Mouse (Mus musculus): ENCODE measurements at regions not wholly inside any gene's neighbourhood (a gene's known extent, or its start where the extent isn't known, plus 50 kb on each side); places are given as distances from the start of the nearest gene placed in this dataset.
A peak's percentile ranks its signal among the peaks of the same experiment; 100 is the strongest.

- peak; percentile 63 for DNase-seq (ENCODE audit: low read depth, low spot score)
These were observed 64.4 kb upstream of the Fst start for GRCm38 (mm10) chr13:114523116-114523515.

GRCm38 (mm10) chr13:114526856-114527255 lies 68.1 kb upstream of the Fst start:
- peak; percentile 50 for DNase-seq (ENCODE audit: low read depth, low spot score)

- no peak for DNase-seq (ENCODE audit: low read depth, low spot score)
These were observed 71.5 kb upstream of the Fst start for GRCm38 (mm10) chr13:114530171-114530774.

GRCm38 (mm10) chr13:114531780-114532179 lies 73.0 kb upstream of the Fst start:
- no peak for DNase-seq (ENCODE audit: low read depth, low spot score)

- DNase-seq (ENCODE audit: low read depth, low spot score): no peak
These were observed 73.8 kb upstream of the Fst start for GRCm38 (mm10) chr13:114532393-114533097.

GRCm38 (mm10) chr13:114534591-114534990 lies 75.8 kb upstream of the Fst start:
- DNase-seq (ENCODE audit: low read depth, low spot score): peak; percentile 62

- DNase-seq (ENCODE audit: low read depth, low spot score): no peak
These were observed 77.0 kb upstream of the Fst start for GRCm38 (mm10) chr13:114535721-114536120.

- DNase-seq (ENCODE audit: low read depth, low spot score): peak; percentile 72
These were observed 113.0 kb upstream of the Fst start for GRCm38 (mm10) chr13:114571731-114572130.

GRCm38 (mm10) chr13:114584566-114584965 lies 125.8 kb upstream of the Fst start:
- no peak for DNase-seq (ENCODE audit: low read depth, low spot score)

GRCm38 (mm10) chr13:114587621-114588020 lies 128.9 kb upstream of the Fst start:
- no peak for DNase-seq (ENCODE audit: low read depth, low spot score)

GRCm38 (mm10) chr13:114603341-114603740 lies 144.6 kb upstream of the Fst start:
- DNase-seq (ENCODE audit: low read depth, low spot score): no peak

- no peak for DNase-seq (ENCODE audit: low read depth, low spot score)
These were observed 145.4 kb upstream of the Fst start for GRCm38 (mm10) chr13:114604037-114604694.

- no peak for DNase-seq (ENCODE audit: low read depth, low spot score)
These were observed 155.2 kb upstream of the Fst start for GRCm38 (mm10) chr13:114613909-114614308.

GRCm38 (mm10) chr13:114619416-114619815 lies 160.7 kb upstream of the Fst start:
- DNase-seq (ENCODE audit: low read depth, low spot score): no peak

GRCm38 (mm10) chr13:114636731-114637130 lies 178.0 kb upstream of the Fst start:
- DNase-seq (ENCODE audit: low read depth, low spot score): no peak

GRCm38 (mm10) chr13:114639531-114639930 lies 178.5 kb upstream of the Mocs2 start:
- no peak for DNase-seq (ENCODE audit: low read depth, low spot score)

- DNase-seq (ENCODE audit: low read depth, low spot score): no peak
These were observed 176.2 kb upstream of the Mocs2 start for GRCm38 (mm10) chr13:114641688-114642390.

GRCm38 (mm10) chr13:114642901-114643491 lies 175.0 kb upstream of the Mocs2 start:
- DNase-seq (ENCODE audit: low read depth, low spot score): no peak

GRCm38 (mm10) chr13:114643521-114643920 lies 174.5 kb upstream of the Mocs2 start:
- no peak for DNase-seq (ENCODE audit: low read depth, low spot score)

GRCm38 (mm10) chr13:114654267-114654666 lies 163.8 kb upstream of the Mocs2 start:
- DNase-seq (ENCODE audit: low read depth, low spot score): no peak

GRCm38 (mm10) chr13:114654953-114655586 lies 163.0 kb upstream of the Mocs2 start:
- no peak for DNase-seq (ENCODE audit: low read depth, low spot score)

Data from ES-CJ7 (cell line).